Mouse (Mus musculus) lung, embryonic 14.5 days (tissue): ENCODE results near the gene C8b. TPM values are rescaled to one million over a fixed set of nuclear protein-coding genes. Genes with fewer than 3 reads are reported as not detected.

ENCODE experiments used
- ATAC-seq: fragments of 200-750 bp; cut with Nextera tagmentation; 2 replicates; pipeline ENCODE4 v1.8.0; 2017; ENCODE audit warnings: mild to moderate bottlenecking, moderate TSS enrichment, moderate library complexity; ENCODE audit not compliant: insufficient read depth
- DNase-seq: peaks from one replicate; pipeline ENCODE4 v3.0.0-alpha.2; 2015
- H3K27ac ChIP-seq: fragments of 300-500 bp; sonication (generic); 2 replicates; pipeline ENCODE4 v1.5.1; 2014; ENCODE audit warnings: low read depth, mild to moderate bottlenecking, moderate library complexity
- H3K27me3 ChIP-seq: fragments of 300-500 bp; sonication (generic); 2 replicates; pipeline ENCODE4 v1.6.1; 2014; ENCODE audit warnings: low read length, control low read depth; ENCODE audit not compliant: insufficient read depth
- H3K36me3 ChIP-seq: fragments of 300-500 bp; sonication (generic); 2 replicates; pipeline ENCODE4 v1.6.1; 2014; ENCODE audit warnings: control low read depth; ENCODE audit not compliant: insufficient read depth
- H3K4me1 ChIP-seq: fragments of 300-500 bp; sonication (generic); 2 replicates; pipeline ENCODE4 v1.6.1; 2014; ENCODE audit warnings: antibody characterized with exemption, control low read depth; ENCODE audit not compliant: insufficient read depth
- H3K4me2 ChIP-seq: fragments of 300-500 bp; sonication (generic); 2 replicates; pipeline ENCODE4 v1.6.1; 2014; ENCODE audit warnings: mild to moderate bottlenecking
- H3K4me3 ChIP-seq: fragments of 300-500 bp; sonication (generic); 2 replicates; pipeline ENCODE4 v1.5.1; 2014; ENCODE audit warnings: low read depth, low read length
- H3K9ac ChIP-seq: fragments of 300-500 bp; sonication (generic); 2 replicates; pipeline ENCODE4 v1.6.1; 2014
- H3K9me3 ChIP-seq: fragments of 300-500 bp; sonication (generic); 2 replicates; pipeline ENCODE4 v1.6.1; 2016; ENCODE audit warnings: low read depth, low read length, control low read depth
- CTCF ChIP-seq: IDR thresholded peaks from 2 replicates; pipeline ENCODE4 v1.5.1; 2016; ENCODE audit warnings: antibody characterized with exemption, low read depth
- WGBS: fragments of 180-500 bp; shearing (Covaris S2); extraction: QIAGEN DNeasy Blood & Tissue Kit; methylation state at CpG from one replicate; pipeline ENCODE4 v1.1.7; 2014; 5-methylcytosine and 5-hydroxymethylcytosine counted together
- polyA plus RNA-seq: library from polyadenylated mRNA; unstranded; fragments of >200 nt; fragmentation: Nextera tagmentation; extraction: Ambion mirVana; gene quantifications from 2 replicates; pipeline ENCODE4 v1.2.1, GENCODE M21; 2014

The C8b gene
- polyA plus RNA-seq, 1 experiment from 2014 or later = not detected

DNA sequence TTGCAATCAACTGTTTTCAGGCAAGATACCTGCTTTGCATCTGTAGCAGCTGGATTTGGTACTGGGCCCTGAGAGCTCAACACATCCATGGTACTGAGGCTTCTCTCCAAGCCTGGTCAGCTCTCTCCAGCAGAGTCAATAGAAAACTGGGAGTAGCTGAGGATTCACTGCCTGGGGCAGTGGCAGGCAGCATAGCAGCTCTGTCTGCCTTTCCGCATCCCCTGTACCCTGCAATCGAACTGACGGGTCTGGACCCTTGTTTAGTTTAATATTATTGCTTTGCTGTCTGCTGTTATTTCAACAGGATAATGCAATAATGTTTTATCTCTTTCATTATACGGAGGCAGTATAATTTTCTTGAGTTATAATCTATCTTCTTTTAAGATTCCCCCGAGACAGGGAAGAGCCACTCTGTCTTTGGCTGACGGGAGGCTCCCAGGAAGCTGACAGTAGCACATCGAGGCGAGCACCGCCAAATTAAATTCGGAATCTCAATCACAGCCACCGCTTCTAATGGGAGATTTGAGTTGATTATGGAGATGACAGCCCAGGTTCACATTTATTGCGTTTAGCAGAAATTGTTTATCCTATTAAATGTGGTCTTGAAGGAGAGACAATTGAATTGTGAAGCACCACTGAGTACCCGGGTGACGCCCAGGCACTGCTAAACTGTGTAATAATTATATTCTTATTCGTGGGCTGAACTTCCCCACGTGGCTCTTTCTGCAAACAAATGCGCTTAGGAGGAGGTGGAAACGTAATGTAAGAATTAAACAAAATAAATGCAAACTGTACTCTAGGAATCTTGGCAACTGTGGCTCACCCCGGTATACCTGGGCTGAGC, 39.5 kb downstream of the C8b start:
- no peak for TF ChIP-seq CTCF
- no peak for ATAC-seq

DNA sequence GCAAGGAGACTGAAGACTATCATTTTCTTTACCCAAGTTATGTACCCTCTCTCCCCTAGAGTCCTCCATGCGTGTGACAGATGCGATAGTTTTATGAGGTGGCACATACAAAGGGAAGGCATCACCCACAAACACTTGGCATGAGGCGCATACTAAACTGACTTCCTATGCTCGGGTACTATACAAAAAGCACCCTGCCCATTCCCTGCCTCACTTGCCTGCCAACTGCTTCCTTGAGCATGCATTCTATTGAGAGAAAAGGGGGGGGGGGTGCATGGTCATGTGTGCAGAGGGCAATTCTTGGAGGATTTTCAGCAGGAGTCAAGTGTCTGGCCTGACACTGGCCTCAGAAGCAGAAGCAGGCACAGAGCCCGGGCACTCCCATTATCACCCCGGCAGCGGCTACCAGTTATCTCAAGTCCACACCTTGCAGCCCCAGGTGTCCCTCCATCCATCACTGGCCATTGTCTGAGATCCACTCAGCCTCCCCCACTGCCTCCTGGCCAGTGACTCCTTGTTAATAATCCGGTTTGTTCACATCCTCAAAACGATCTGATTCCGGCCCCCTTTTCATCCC, 44.7 kb downstream of the C8b start:
- no peaks in the 10 kb centered on the region for H3K9me3 ChIP-seq
- no peak for TF ChIP-seq CTCF
- DNase-seq (no peak), ATAC-seq (no peak)
- H3K4me1 ChIP-seq = no peaks in the 10 kb centered on the region
- no peak overlapping the region for H3K4me2 ChIP-seq
- H3K27me3 ChIP-seq = no peaks in the 10 kb centered on the region
- H3K9ac ChIP-seq = no peak overlapping the region
- H3K36me3 ChIP-seq = no peaks in the 10 kb centered on the region
- 34% methylated on average over 10 of the region's 10 CpGs for WGBS
- no peak overlapping the region for H3K27ac ChIP-seq
- no peak overlapping the region for H3K4me3 ChIP-seq

More for the DNA sequence above, 39.5 kb downstream of the C8b start:
- no peak overlapping the region for H3K4me2 ChIP-seq
- no peak for DNase-seq
- H3K9me3 ChIP-seq = no peaks in the 10 kb centered on the region
- no peaks in the 10 kb centered on the region for H3K27me3 ChIP-seq
- no peaks in the 10 kb centered on the region for H3K4me1 ChIP-seq
- H3K27ac ChIP-seq = no peak overlapping the region
- no peak overlapping the region for H3K9ac ChIP-seq
- no peaks in the 10 kb centered on the region for H3K36me3 ChIP-seq
- WGBS = 72% methylated on average over 19 of the region's 19 CpGs
- H3K4me3 ChIP-seq = no peak overlapping the region

DNA sequence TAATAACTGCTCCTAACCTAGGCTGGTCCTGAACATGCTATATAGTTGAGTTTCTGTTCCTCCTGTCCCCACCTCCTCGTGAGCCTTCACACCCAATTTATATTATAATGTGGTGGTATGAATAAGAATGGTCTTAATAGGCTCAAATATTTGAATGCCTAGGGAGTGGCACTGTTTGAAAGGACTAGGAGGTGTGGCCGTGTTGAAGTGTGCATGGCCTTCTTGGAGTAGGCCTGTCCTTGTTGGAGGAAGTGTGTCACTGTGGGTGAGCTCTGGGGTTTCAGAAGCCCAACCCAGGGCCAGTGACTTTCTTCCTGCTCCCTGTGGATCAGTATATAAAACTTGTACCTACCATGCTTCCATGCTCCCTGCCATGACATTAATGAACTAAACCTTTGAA, 47.5 kb downstream of the C8b start:
- TF ChIP-seq CTCF = no peak
- Histone ChIP-seq H3K27me3 (no peaks in the 10 kb centered on the region), H3K4me3 (no peak overlapping the region), H3K9me3 (no peaks in the 10 kb centered on the region), H3K4me1 (no peaks in the 10 kb centered on the region), H3K36me3 (no peaks in the 10 kb centered on the region), H3K4me2 (no peak overlapping the region), H3K9ac (no peak overlapping the region), H3K27ac (no peak overlapping the region)
- ATAC-seq = no peak
- no peak for DNase-seq
- WGBS = 73% methylated on average over 2 of the region's 2 CpGs

DNA sequence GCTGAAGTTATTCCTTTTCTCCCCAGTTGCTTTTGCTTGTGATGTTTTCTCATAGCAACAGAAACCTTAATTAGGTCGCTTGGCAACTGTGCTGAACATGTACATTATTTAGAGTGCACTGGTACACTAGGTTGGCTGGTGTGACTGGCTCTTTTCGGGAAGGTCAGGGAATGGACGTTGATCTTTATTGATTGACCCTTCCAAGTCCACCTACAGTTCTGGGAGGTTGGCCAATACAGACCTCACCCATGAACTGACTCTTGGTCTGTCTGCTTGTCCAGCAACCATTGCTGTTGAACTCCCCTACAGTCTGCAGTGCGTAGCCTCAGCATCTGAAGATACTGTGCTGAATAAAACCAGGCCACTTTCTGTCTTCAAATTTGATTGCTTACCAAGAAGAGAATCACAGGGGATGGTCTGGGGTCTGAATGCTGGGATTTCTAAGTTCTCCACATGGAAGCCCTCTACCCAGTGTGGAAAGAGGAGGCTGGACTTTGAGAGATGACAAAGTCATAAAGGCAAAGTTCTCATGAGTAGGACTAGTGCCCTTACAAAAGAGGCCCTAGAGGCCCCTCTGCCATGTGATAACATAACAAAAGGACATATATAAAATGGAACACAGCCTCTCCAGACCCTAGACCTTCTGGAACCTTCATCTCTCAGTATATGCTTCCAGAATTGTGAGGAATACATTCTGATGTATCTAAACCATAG, 50.6 kb downstream of the C8b start:
- no peaks in the 10 kb centered on the region for H3K36me3 ChIP-seq
- H3K27ac ChIP-seq = no peak overlapping the region
- no peaks in the 10 kb centered on the region for H3K9me3 ChIP-seq
- H3K4me3 ChIP-seq = no peak overlapping the region
- H3K27me3 ChIP-seq = no peaks in the 10 kb centered on the region
- DNase-seq (no peak), ATAC-seq (no peak)
- no peak overlapping the region for H3K9ac ChIP-seq
- no peak for TF ChIP-seq CTCF
- WGBS = 86% methylated on average over 4 of the region's 4 CpGs
- no peak overlapping the region for H3K4me2 ChIP-seq
- no peaks in the 10 kb centered on the region for H3K4me1 ChIP-seq

DNA sequence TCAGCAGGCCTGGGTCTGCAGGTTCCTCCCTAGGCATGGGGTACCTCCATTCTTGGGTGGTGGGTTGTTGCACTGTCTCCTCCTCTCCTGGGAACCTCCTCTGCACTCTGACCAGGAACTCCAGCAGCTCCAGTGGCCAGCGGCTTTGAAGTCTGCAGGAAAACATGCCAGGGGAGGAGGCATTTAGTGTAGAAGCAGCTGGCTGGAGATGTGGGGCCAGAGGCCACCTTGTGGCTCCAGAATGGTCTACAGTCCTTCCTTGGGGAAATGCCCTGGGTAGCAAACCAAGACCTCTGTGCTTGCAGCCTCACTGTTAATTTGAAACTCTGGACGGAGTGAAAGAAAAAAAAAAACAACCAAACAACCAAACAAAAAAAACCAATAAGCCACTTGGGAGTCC, 51.4 kb downstream of the C8b start:
- Histone ChIP-seq H3K27me3 (no peaks in the 10 kb centered on the region), H3K36me3 (no peaks in the 10 kb centered on the region), H3K27ac (no peak overlapping the region), H3K4me2 (no peak overlapping the region), H3K4me3 (no peak overlapping the region), H3K9ac (no peak overlapping the region), H3K9me3 (no peaks in the 10 kb centered on the region), H3K4me1 (no peaks in the 10 kb centered on the region)
- DNase-seq (no peak), ATAC-seq (no peak)
- no peak for TF ChIP-seq CTCF
- WGBS = 55% methylated on average over 2 of the region's 2 CpGs

DNA sequence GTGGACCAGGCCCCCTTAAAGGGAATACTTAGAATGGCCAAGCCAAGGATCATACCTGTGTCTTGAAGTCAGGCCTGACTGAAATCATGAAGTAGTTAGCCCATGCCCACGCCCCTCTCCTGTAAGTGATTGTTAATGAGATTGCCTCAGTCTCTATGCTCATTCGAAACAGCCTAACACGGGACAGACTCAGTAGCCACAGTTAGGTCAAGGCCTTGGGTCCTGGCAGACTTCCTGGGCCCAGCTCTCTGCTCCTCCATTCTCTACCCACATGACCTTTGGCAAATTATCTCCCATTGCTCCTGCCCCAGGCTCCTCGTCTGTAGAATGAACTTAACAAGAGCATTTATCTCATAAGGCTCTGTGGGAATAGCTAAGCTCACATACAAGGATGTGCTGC, 52.9 kb downstream of the C8b start:
- Histone ChIP-seq H3K4me1 (no peaks in the 10 kb centered on the region), H3K36me3 (no peaks in the 10 kb centered on the region), H3K27me3 (no peaks in the 10 kb centered on the region), H3K4me3 (no peak overlapping the region), H3K9ac (no peak overlapping the region), H3K9me3 (no peaks in the 10 kb centered on the region), H3K4me2 (no peak overlapping the region), H3K27ac (no peak overlapping the region)
- 56% methylated on average over 4 of the region's 4 CpGs for WGBS
- ATAC-seq (no peak), DNase-seq (no peak)
- TF ChIP-seq CTCF = no peak

DNA sequence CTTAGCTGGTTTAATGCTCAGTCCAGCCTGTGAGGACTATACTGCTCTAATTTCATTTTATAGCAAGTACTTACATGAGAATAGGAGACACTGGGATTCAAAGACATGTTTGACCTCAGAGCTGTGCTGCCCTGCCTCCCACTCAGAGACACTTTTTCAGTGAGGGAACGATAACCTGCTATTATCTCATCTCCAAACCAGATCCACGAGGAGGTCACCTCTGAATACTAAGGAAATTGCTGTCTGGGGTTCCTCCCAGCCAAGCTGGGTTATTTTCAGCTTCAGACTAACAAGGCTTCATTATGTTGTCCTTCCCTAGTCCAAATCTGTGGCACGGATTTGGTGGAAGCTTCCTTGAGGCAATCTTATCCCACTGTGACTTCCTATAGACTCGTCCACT, 53.8 kb downstream of the C8b start:
- Histone ChIP-seq H3K9ac (no peak overlapping the region), H3K27me3 (no peaks in the 10 kb centered on the region), H3K9me3 (no peaks in the 10 kb centered on the region), H3K27ac (no peak overlapping the region), H3K4me3 (no peak overlapping the region), H3K4me2 (no peak overlapping the region), H3K4me1 (no peaks in the 10 kb centered on the region), H3K36me3 (no peaks in the 10 kb centered on the region)
- ATAC-seq (no peak), DNase-seq (no peak)
- WGBS = 67% methylated on average over 4 of the region's 4 CpGs
- no peak for TF ChIP-seq CTCF
